Mouse (Mus musculus): ENCODE data around the gene Adamts2.

DNA sequence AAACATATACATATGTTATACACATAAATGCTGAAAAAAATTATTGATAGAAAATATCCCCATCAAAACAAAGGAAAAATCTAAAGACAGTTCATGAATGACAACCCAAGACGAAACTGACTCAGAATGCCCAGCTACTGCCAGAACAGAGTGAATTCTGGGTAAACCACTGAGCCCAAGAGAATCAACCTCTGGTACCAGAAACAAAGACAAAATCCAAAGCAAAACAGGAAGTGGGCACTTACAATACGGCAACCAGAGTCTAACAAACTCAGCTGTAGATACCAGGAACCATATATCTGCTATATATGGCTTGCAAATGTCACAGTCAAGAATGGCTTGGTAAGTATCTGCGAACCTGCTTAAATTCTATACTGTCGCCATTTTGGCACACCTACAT lies 233.8 kb downstream of the Adamts2 start:
- TF ChIP-seq EP300 (IDR thresholded peaks at IDR 0.05; ENCODE audit: low read depth) = no peak
- no peak for TF ChIP-seq CTCF (IDR thresholded peaks at IDR 0.05; ENCODE audit: low read depth)

All from liver, postnatal 0 days (tissue).